ENCODE assay signal across 8 mouse cellular contexts in the genomic region with DNA sequence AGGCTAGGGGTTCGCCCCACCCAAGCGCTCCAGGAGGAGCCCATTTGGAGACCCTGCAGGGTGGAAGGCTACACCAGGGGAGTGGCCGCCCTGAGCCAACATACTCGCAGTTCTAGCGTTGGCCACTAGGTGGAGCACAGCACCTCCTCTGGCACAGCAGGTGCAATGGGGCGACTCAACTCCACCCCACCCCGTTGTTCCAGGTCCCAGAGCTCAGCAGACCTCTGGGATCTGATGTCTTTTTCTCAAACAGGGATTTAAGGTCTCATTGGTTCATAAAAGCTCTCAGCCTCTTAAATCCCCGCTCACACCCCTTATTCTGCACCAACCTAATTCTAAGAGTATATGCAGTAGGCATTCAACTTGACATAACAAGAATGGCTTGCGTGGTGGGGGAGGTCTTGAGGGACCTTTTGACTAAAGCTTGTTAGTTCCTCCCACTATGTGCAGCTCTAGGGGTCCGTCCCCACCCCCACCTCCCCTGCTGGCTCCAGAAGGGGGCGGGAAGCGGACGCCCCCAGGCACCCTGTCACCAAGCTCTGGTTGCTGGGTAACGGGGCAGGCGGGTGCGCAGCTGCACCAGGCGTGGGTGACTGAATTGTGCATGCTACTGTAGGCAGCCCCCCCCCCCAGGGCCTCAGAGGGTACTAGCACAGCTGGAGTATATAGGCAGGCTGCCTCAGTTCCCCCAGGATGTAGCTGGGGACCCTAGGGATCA. TPM values are rescaled to one million over a fixed set of nuclear protein-coding genes. Genes with fewer than 3 reads are reported as not detected.
DNase-seq lines count a peak whose midpoint lies in the region; ATAC-seq lines count a peak whose summit lies in the region.

No protein-coding gene starts in this region.

- DNase-seq in heart, adult 11 months, result peak; percentile 97
- DNase-seq in cerebellum, postnatal 4 days (ENCODE audit: low spot score in 2 of 2), result peak; percentile 84 to 90
- DNase-seq in gastrocnemius, adult 18-20 months (ENCODE audit: low spot score), result peak; percentile 89
- peak; percentile 85 for DNase-seq in left cerebral cortex, postnatal 36 days (ENCODE audit: low spot score in 2 of 2)
- DNase-seq in midbrain, embryonic 14.5 days, result peak; percentile 91
- peak; percentile 77 to 91 for DNase-seq in spleen, adult 18-20 months

- WGBS in heart, embryonic 11.5 days (ENCODE audit: insufficient replicate concordance), result 30% methylated on average over 17 of the region's 17 CpGs
- 5% methylated on average over 17 of the region's 17 CpGs for WGBS in midbrain, embryonic 14.5 days

- H3K4me1 ChIP-seq in heart, embryonic 11.5 days (ENCODE audit: control insufficient read depth, insufficient read depth, low read length), result peaks cover 22% of the 10 kb centered on the region
- peaks cover 22% of the 10 kb centered on the region for H3K4me1 ChIP-seq in midbrain, embryonic 14.5 days (ENCODE audit: control insufficient read depth, insufficient read depth, low read length)

- 0 out of 2 replicates have a peak, but pooled peaks cover 5% of the 10 kb centered on the region for H3K36me3 ChIP-seq in heart, embryonic 11.5 days (ENCODE audit: control insufficient read depth, insufficient read depth, low read length)
- H3K36me3 ChIP-seq in midbrain, embryonic 14.5 days (ENCODE audit: control insufficient read depth, insufficient read depth, low read length), result peaks cover 10% of the 10 kb centered on the region

- H3K27ac ChIP-seq in heart, embryonic 11.5 days (ENCODE audit: low read depth, low read length), result no peak overlapping the region
- H3K27ac ChIP-seq in midbrain, embryonic 14.5 days (replicated peaks; ENCODE audit: low read depth, low read length), result peak overlapping the region; percentile 81

- no peak overlapping the region for H3K9ac ChIP-seq in heart, embryonic 11.5 days (ENCODE audit: low read depth, low read length)
- 0 out of 2 replicates have a peak overlapping the region, but pooled peaks have one; percentile 23 for H3K9ac ChIP-seq in midbrain, embryonic 14.5 days (replicated peaks; ENCODE audit: low read length)

- H3K4me2 ChIP-seq in heart, embryonic 11.5 days, result no peak overlapping the region
- peak overlapping the region; percentile 48 for H3K4me2 ChIP-seq in midbrain, embryonic 14.5 days (ENCODE audit: low read length)

- intact Hi-C loops in left cerebral cortex, postnatal 36 days (cut with DNase I), result loop anchor here (1.0 to 5.0 kb wide), 2 partner anchors 11 to 121 kb away; partner anchors contain the start of gene Klf16

- ATAC-seq in heart, embryonic 11.5 days (replicated peaks; ENCODE audit: insufficient number of reproducible peaks, low FRiP score, low TSS enrichment), result no peak
- ATAC-seq in inflammation-experienced regulatory T-cells, adult 6 months, result peak; percentile 52
- ATAC-seq in midbrain, embryonic 14.5 days (ENCODE audit: low FRiP score, low TSS enrichment), result peak; percentile 61; the same call in 1 of the 2 replicates

- H3K27me3 ChIP-seq in heart, embryonic 11.5 days (ENCODE audit: control insufficient read depth, insufficient read depth, low read length), result no peaks in the 10 kb centered on the region
- no peaks in the 10 kb centered on the region for H3K27me3 ChIP-seq in midbrain, embryonic 14.5 days (ENCODE audit: control insufficient read depth, insufficient read depth, low read length)

- no peaks in the 10 kb centered on the region for H3K9me3 ChIP-seq in heart, embryonic 11.5 days (replicated peaks; ENCODE audit: control insufficient read depth, low read length)
- no peaks in the 10 kb centered on the region for H3K9me3 ChIP-seq in midbrain, embryonic 14.5 days (ENCODE audit: control insufficient read depth, low read length)

- no peak overlapping the region for H3K4me3 ChIP-seq in heart, embryonic 11.5 days (ENCODE audit: low read depth, low read length)
- H3K4me3 ChIP-seq in midbrain, embryonic 14.5 days (replicated peaks; ENCODE audit: low read depth, low read length), result 0 out of 2 replicates have a peak overlapping the region, but pooled peaks have one; percentile 2

RNA-seq across cellular contexts. Expression of gene Rexo1, which starts 5.2 kb away (rescaled TPM):
- polyA plus RNA-seq in heart, embryonic 11.5 days (2014; fragmentation: Nextera tagmentation; extraction: Ambion mirVana), result 18.0 and 18.1 TPM in 2 replicates
- 10 to 100 TPM in 1 of 2 experiments, 1 to 10 TPM in 1; 9.6 to 11.1 TPM for total RNA-seq in gastrocnemius, adult 18-20 months (2021)
- 10 to 100 TPM; 11.3 to 18.6 (median 14.9) TPM for polyA plus RNA-seq in inflammation-experienced regulatory T-cells, adult 6 months (2017; shearing (Covaris generic))
- 10 to 100 TPM; 43.5 to 56.8 TPM for total RNA-seq in left cerebral cortex, postnatal 36 days (2021)
- 31.7 and 34.2 TPM in 2 replicates for polyA plus RNA-seq in midbrain, embryonic 14.5 days (2014; fragmentation: Nextera tagmentation; extraction: Ambion mirVana)

RNA-seq across cellular contexts. Expression of gene Klf16, which starts 10.6 kb away (rescaled TPM):
- polyA plus RNA-seq in heart, embryonic 11.5 days (2014; fragmentation: Nextera tagmentation; extraction: Ambion mirVana), result 4.9 and 5.5 TPM in 2 replicates
- total RNA-seq in gastrocnemius, adult 18-20 months (2021), result 1 to 10 TPM; 1.5 to 1.9 TPM
- 1 to 10 TPM; 6.3 to 7.1 (median 6.8) TPM for polyA plus RNA-seq in inflammation-experienced regulatory T-cells, adult 6 months (2017; shearing (Covaris generic))
- 10 to 100 TPM; 51.6 to 54.2 TPM for total RNA-seq in left cerebral cortex, postnatal 36 days (2021)
- 4.9 and 5.0 TPM in 2 replicates for polyA plus RNA-seq in midbrain, embryonic 14.5 days (2014; fragmentation: Nextera tagmentation; extraction: Ambion mirVana)

RNA-seq across cellular contexts. Expression of gene Abhd17a, which starts 23.6 kb away (rescaled TPM):
- 94.3 and 100 TPM in 2 replicates for polyA plus RNA-seq in heart, embryonic 11.5 days (2014; fragmentation: Nextera tagmentation; extraction: Ambion mirVana)
- 10 to 100 TPM; 62.4 to 64.3 TPM for total RNA-seq in gastrocnemius, adult 18-20 months (2021)
- polyA plus RNA-seq in inflammation-experienced regulatory T-cells, adult 6 months (2017; shearing (Covaris generic)), result 10 to 100 TPM in 2 of 3 experiments, 1 to 10 TPM in 1; 8.6 to 12.0 (median 11.4) TPM
- total RNA-seq in left cerebral cortex, postnatal 36 days (2021), result 100 to 1,000 TPM; 181 to 238 TPM
- 128 and 151 TPM in 2 replicates for polyA plus RNA-seq in midbrain, embryonic 14.5 days (2014; fragmentation: Nextera tagmentation; extraction: Ambion mirVana)

RNA-seq across cellular contexts. Expression of gene Atp8b3, which starts 27.6 kb away (rescaled TPM):
- 0.09 TPM in 1 of 2 replicates, not detected in the other for polyA plus RNA-seq in heart, embryonic 11.5 days (2014; fragmentation: Nextera tagmentation; extraction: Ambion mirVana)
- not detected for total RNA-seq in gastrocnemius, adult 18-20 months (2021)
- not detected for polyA plus RNA-seq in inflammation-experienced regulatory T-cells, adult 6 months (2017; shearing (Covaris generic))
- total RNA-seq in left cerebral cortex, postnatal 36 days (2021), result under 1 TPM; 0.20 to 0.27 TPM
- 0.76 and 0.78 TPM in 2 replicates for polyA plus RNA-seq in midbrain, embryonic 14.5 days (2014; fragmentation: Nextera tagmentation; extraction: Ambion mirVana)

RNA-seq across cellular contexts. Expression of gene Scamp4, which starts 36.1 kb away (rescaled TPM):
- 76.9 and 78.1 TPM in 2 replicates for polyA plus RNA-seq in heart, embryonic 11.5 days (2014; fragmentation: Nextera tagmentation; extraction: Ambion mirVana)
- 10 to 100 TPM; 19.0 to 20.1 TPM for total RNA-seq in gastrocnemius, adult 18-20 months (2021)
- polyA plus RNA-seq in inflammation-experienced regulatory T-cells, adult 6 months (2017; shearing (Covaris generic)), result 100 to 1,000 TPM in 2 of 3 experiments, 10 to 100 TPM in 1; 96.2 to 110 (median 108) TPM
- total RNA-seq in left cerebral cortex, postnatal 36 days (2021), result 10 to 100 TPM; 40.1 to 45.1 TPM
- polyA plus RNA-seq in midbrain, embryonic 14.5 days (2014; fragmentation: Nextera tagmentation; extraction: Ambion mirVana), result 62.1 and 67.6 TPM in 2 replicates
